Mouse (Mus musculus): ENCODE measurements at regions not wholly inside any gene's neighbourhood (a gene's known extent, or its start where the extent isn't known, plus 50 kb on each side); places are given as distances from the start of the nearest gene placed in this dataset.
A peak's percentile ranks its signal among the peaks of the same experiment; 100 is the strongest.

DNA sequence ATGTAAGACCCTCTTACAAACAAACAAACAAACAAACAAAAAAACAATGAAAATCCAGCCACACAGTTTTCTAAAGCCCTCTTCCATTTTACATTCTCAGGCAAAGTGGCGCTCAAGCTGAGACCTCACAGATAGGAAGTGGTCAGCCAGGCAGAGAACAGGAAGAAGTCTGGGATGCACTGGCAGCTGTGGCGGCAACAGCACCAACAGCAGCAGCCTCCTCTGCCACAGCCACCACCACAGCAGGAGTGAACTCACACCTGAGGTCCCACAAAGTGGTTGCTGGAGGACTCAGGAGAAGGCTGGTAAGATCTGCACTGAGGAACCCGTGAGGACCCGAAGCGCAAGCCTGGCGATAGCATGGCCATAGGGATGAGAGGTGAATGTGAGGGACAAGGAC lies 156.3 kb downstream of the Grm4 start:
- H3K27ac ChIP-seq (ENCODE audit: low read depth, low read length): no peak overlapping the region
- no peak overlapping the region for H3K4me2 ChIP-seq (ENCODE audit: low read length)
- WGBS: 92% methylated on average over 6 of the region's 6 CpGs
- no peak for ATAC-seq
- no peak overlapping the region for H3K9ac ChIP-seq (ENCODE audit: low read depth, low read length)
- no peaks in the 10 kb centered on the region for H3K9me3 ChIP-seq (ENCODE audit: control insufficient read depth, low read length)
- no peaks in the 10 kb centered on the region for H3K36me3 ChIP-seq (ENCODE audit: control insufficient read depth, insufficient read depth, low read length)
- no peaks in the 10 kb centered on the region for H3K27me3 ChIP-seq (replicated peaks; ENCODE audit: control insufficient read depth, insufficient read depth, low read length)
- H3K4me1 ChIP-seq (ENCODE audit: control insufficient read depth, insufficient read depth, low read depth, low read length): no peaks in the 10 kb centered on the region; the same call in 1 of the 2 replicates
- no peak overlapping the region for H3K4me3 ChIP-seq (ENCODE audit: low read length)

DNA sequence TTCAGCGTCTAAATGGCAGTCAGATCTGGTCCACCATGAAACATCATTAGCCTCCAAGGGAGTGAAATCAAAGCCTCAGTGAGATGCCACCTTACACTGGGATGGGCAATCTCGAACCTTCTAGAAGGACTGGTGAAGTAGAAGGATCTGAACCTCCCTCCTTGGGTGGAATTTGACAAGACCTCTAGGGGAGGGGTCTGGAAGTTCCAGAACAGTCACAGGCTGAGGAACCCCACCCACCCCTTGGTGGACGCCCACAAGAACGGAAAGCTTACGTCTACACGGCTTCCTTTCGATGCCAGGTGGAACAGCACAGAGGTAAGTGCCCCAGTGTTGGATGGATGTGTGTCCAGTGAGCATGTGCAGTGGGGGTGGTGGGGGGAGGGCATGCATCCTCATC lies 156.9 kb downstream of the Grm4 start:
- no peak for ATAC-seq
- WGBS: 87% methylated on average over 7 of the region's 7 CpGs
- Histone ChIP-seq H3K9me3 (ENCODE audit: control insufficient read depth, low read length) (no peaks in the 10 kb centered on the region), H3K9ac (ENCODE audit: low read depth, low read length) (no peak overlapping the region), H3K4me1 (ENCODE audit: control insufficient read depth, insufficient read depth, low read depth, low read length) (no peaks in the 10 kb centered on the region; the same call in 1 of the 2 replicates), H3K36me3 (ENCODE audit: control insufficient read depth, insufficient read depth, low read length) (no peaks in the 10 kb centered on the region), H3K27ac (ENCODE audit: low read depth, low read length) (no peak overlapping the region), H3K4me3 (ENCODE audit: low read length) (no peak overlapping the region), H3K4me2 (ENCODE audit: low read length) (no peak overlapping the region), H3K27me3 (replicated peaks; ENCODE audit: control insufficient read depth, insufficient read depth, low read length) (no peaks in the 10 kb centered on the region)

DNA sequence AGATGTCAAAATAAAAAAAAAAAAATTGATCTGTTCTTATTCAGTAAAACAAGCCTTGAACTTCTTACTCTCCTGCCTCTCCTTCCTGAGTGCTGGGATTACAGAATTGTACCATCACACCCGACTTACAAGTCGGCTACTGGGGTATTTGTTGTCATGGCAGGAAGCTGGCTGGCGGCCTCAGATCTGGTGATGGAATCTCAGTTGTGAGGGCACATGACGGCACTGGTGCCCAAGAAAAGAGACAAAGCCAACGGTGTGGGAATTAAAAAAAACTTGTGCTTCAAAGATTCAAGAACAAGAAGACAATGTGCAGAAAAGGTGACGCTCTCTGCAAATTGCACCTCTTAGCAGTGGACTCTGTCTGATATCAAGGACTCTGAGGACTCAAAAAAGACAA lies 157.3 kb downstream of the Grm4 start:
- no peak overlapping the region for H3K9ac ChIP-seq (ENCODE audit: low read depth, low read length)
- 81% methylated on average over 6 of the region's 6 CpGs for WGBS
- no peaks in the 10 kb centered on the region for H3K36me3 ChIP-seq (ENCODE audit: control insufficient read depth, insufficient read depth, low read length)
- H3K27ac ChIP-seq (ENCODE audit: low read depth, low read length): no peak overlapping the region
- no peak overlapping the region for H3K4me2 ChIP-seq (ENCODE audit: low read length)
- H3K4me3 ChIP-seq (ENCODE audit: low read length): no peak overlapping the region
- H3K4me1 ChIP-seq (ENCODE audit: control insufficient read depth, insufficient read depth, low read depth, low read length): no peaks in the 10 kb centered on the region; the same call in 1 of the 2 replicates
- no peaks in the 10 kb centered on the region for H3K27me3 ChIP-seq (replicated peaks; ENCODE audit: control insufficient read depth, insufficient read depth, low read length)
- no peaks in the 10 kb centered on the region for H3K9me3 ChIP-seq (ENCODE audit: control insufficient read depth, low read length)
- no peak for ATAC-seq

DNA sequence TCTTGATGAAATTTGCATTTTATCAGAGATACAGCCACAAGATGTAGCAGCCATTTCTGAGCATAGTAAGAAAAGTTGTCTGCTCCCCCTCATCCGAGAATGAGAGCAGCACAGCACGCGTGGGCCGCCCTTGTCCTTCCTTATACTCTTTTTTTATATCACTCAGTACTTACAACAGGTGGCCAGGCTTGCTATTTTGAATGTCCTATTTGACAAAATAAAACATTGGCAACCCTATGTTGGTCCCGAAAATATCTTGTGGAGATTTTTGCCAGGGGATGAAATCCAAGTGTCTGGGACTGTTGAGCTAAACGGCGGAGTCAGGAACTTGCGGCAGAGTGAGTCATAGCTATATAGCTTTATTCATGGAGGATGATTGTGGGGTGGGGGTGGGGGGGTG lies 158.0 kb upstream of the Lemd2 start:
- Histone ChIP-seq H3K27ac (ENCODE audit: low read depth, low read length) (no peak overlapping the region), H3K9ac (ENCODE audit: low read depth, low read length) (no peak overlapping the region), H3K36me3 (ENCODE audit: control insufficient read depth, insufficient read depth, low read length) (no peaks in the 10 kb centered on the region), H3K27me3 (replicated peaks; ENCODE audit: control insufficient read depth, insufficient read depth, low read length) (no peaks in the 10 kb centered on the region), H3K4me1 (ENCODE audit: control insufficient read depth, insufficient read depth, low read depth, low read length) (no peaks in the 10 kb centered on the region; the same call in 1 of the 2 replicates), H3K4me3 (ENCODE audit: low read length) (no peak overlapping the region), H3K4me2 (ENCODE audit: low read length) (no peak overlapping the region), H3K9me3 (ENCODE audit: control insufficient read depth, low read length) (no peaks in the 10 kb centered on the region)
- 91% methylated on average over 8 of the region's 8 CpGs for WGBS
- ATAC-seq: no peak

DNA sequence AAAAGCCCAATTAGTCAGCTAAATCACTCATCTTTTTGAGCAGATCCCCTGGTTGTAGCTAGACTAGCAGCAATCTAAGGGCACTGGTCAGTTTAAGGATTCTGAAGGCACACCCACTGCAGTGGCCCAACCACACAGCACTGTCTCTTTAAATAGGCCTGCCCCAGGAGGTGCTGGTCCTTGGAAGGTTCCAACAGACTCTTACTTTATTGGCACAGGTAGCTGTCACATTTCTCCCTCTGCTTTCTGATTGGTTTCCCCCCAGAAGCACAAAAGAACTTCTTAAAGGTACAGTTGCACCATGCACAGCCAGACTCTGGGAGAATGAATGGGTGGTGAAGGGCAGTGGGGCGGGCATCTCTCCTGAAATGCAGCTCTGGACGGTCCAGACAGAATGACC lies 157.1 kb upstream of the Lemd2 start:
- Histone ChIP-seq H3K27me3 (replicated peaks; ENCODE audit: control insufficient read depth, insufficient read depth, low read length) (no peaks in the 10 kb centered on the region), H3K4me2 (ENCODE audit: low read length) (no peak overlapping the region), H3K4me1 (ENCODE audit: control insufficient read depth, insufficient read depth, low read depth, low read length) (no peaks in the 10 kb centered on the region; the same call in 1 of the 2 replicates), H3K36me3 (ENCODE audit: control insufficient read depth, insufficient read depth, low read length) (no peaks in the 10 kb centered on the region), H3K27ac (ENCODE audit: low read depth, low read length) (no peak overlapping the region), H3K4me3 (ENCODE audit: low read length) (no peak overlapping the region), H3K9me3 (ENCODE audit: control insufficient read depth, low read length) (no peaks in the 10 kb centered on the region), H3K9ac (ENCODE audit: low read depth, low read length) (no peak overlapping the region)
- WGBS: 83% methylated on average over 2 of the region's 2 CpGs
- ATAC-seq: peak; percentile 42; the same call in 1 of the 2 replicates

DNA sequence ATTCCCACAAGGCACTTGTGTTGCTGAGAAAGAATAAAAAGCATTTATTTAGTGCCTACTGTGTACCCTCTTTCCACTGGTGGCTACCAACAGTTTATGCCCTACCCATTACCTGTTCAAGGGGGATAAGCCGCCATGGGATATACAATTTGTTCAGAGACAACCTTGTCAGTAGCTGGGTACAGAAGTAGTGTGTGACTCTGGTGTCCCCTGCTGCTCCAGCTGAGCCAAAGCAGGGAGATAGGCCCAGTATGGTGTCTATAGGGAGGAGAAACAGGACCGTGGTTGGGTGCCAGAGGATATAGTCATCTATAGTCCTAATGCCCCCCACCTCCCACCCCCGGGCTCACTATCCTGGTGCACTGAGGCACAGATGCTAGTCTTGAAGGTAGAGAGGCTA lies 152.6 kb upstream of the Lemd2 start:
- no peak overlapping the region for H3K9ac ChIP-seq (ENCODE audit: low read depth, low read length)
- no peaks in the 10 kb centered on the region for H3K27me3 ChIP-seq (replicated peaks; ENCODE audit: control insufficient read depth, insufficient read depth, low read length)
- no peak overlapping the region for H3K27ac ChIP-seq (ENCODE audit: low read depth, low read length)
- WGBS: 81% methylated on average over 3 of the region's 3 CpGs
- H3K36me3 ChIP-seq (ENCODE audit: control insufficient read depth, insufficient read depth, low read length): no peaks in the 10 kb centered on the region
- no peak overlapping the region for H3K4me2 ChIP-seq (ENCODE audit: low read length)
- no peak for ATAC-seq
- H3K9me3 ChIP-seq (ENCODE audit: control insufficient read depth, low read length): no peaks in the 10 kb centered on the region
- H3K4me3 ChIP-seq (ENCODE audit: low read length): no peak overlapping the region
- H3K4me1 ChIP-seq (ENCODE audit: control insufficient read depth, insufficient read depth, low read depth, low read length): no peaks in the 10 kb centered on the region; the same call in 1 of the 2 replicates

DNA sequence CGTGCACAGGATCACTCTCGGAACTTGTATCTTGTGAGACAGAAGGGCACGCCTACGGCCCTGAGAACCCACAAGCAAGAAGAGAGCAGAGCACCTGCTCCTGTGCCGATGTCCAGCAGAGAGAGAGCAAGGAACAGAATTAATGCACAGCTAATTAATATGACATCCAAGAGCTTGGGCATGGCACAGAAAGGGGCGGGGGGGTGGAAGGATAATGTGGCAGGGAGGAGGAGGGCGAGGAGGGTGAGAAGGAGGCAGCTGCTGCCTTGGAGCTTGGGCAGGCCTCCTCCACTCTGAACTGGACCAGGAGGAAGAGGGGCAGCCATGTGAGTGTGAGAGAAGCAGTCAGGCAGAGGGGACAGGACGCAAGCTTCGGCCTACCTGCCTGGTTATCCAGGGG lies 151.4 kb upstream of the Lemd2 start:
- Histone ChIP-seq H3K4me1 (ENCODE audit: control insufficient read depth, insufficient read depth, low read depth, low read length) (no peaks in the 10 kb centered on the region; the same call in 1 of the 2 replicates), H3K36me3 (ENCODE audit: control insufficient read depth, insufficient read depth, low read length) (no peaks in the 10 kb centered on the region), H3K9ac (ENCODE audit: low read depth, low read length) (no peak overlapping the region), H3K4me3 (ENCODE audit: low read length) (no peak overlapping the region), H3K9me3 (ENCODE audit: control insufficient read depth, low read length) (no peaks in the 10 kb centered on the region), H3K4me2 (ENCODE audit: low read length) (no peak overlapping the region), H3K27me3 (replicated peaks; ENCODE audit: control insufficient read depth, insufficient read depth, low read length) (no peaks in the 10 kb centered on the region), H3K27ac (ENCODE audit: low read depth, low read length) (no peak overlapping the region)
- 66% methylated on average over 9 of the region's 9 CpGs for WGBS
- peak; percentile 40; the same call in 1 of the 2 replicates for ATAC-seq

DNA sequence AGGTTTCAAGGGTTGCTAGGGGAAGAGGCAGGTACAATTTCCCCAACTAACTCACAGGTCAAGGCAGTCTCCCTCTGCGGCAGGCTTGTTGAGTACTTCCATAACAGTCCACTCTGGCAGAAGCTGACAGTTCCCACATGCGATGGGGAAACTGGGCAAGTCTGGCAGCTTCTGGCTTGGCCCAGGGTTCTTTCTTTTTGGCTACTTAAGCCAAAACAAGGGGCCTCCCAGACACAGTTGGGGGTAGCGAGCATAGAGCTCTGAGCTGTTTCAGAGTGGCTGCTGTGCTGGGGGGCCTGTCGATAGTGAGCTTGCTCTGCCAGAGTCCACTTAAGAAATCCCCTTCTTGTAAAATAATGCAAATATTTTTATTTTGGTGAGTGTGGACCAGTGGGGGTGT lies 150.8 kb upstream of the Lemd2 start:
- Histone ChIP-seq H3K36me3 (ENCODE audit: control insufficient read depth, insufficient read depth, low read length) (no peaks in the 10 kb centered on the region), H3K9ac (ENCODE audit: low read depth, low read length) (no peak overlapping the region), H3K4me2 (ENCODE audit: low read length) (no peak overlapping the region), H3K9me3 (ENCODE audit: control insufficient read depth, low read length) (no peaks in the 10 kb centered on the region), H3K27me3 (replicated peaks; ENCODE audit: control insufficient read depth, insufficient read depth, low read length) (no peaks in the 10 kb centered on the region), H3K4me3 (ENCODE audit: low read length) (no peak overlapping the region), H3K4me1 (ENCODE audit: control insufficient read depth, insufficient read depth, low read depth, low read length) (no peaks in the 10 kb centered on the region), H3K27ac (ENCODE audit: low read depth, low read length) (no peak overlapping the region)
- ATAC-seq: no peak
- WGBS: 86% methylated on average over 4 of the region's 4 CpGs

DNA sequence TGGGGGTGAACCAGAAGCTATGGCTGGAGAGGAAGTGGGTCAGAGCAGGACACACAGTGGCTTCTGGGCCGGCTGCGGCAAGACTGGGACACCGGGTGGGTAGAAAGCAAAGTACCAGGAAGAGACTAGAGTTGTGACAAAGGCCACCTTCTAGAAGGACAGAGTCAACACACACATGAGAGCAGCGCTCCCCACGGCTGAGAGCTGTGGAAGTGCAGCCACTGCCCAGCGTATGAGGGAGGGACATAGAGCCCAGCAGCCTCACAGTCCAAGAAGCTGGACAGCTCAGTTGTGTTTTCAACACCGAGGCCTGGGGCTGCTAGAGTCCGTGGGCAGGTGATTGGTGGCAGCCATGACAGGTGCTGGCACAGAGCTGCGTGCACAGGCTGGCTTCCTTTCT lies 145.6 kb upstream of the Lemd2 start:
- no peaks in the 10 kb centered on the region for H3K9me3 ChIP-seq (ENCODE audit: control insufficient read depth, low read length)
- no peak overlapping the region for H3K9ac ChIP-seq (ENCODE audit: low read depth, low read length)
- H3K4me3 ChIP-seq (ENCODE audit: low read length): no peak overlapping the region
- H3K4me2 ChIP-seq (ENCODE audit: low read length): no peak overlapping the region
- H3K4me1 ChIP-seq (ENCODE audit: control insufficient read depth, insufficient read depth, low read depth, low read length): no peaks in the 10 kb centered on the region
- WGBS: 90% methylated on average over 9 of the region's 9 CpGs
- H3K27me3 ChIP-seq (replicated peaks; ENCODE audit: control insufficient read depth, insufficient read depth, low read length): peaks cover 3% of the 10 kb centered on the region; the same call in 1 of the 2 replicates
- no peaks in the 10 kb centered on the region for H3K36me3 ChIP-seq (ENCODE audit: control insufficient read depth, insufficient read depth, low read length)
- H3K27ac ChIP-seq (ENCODE audit: low read depth, low read length): no peak overlapping the region
- ATAC-seq: no peak

DNA sequence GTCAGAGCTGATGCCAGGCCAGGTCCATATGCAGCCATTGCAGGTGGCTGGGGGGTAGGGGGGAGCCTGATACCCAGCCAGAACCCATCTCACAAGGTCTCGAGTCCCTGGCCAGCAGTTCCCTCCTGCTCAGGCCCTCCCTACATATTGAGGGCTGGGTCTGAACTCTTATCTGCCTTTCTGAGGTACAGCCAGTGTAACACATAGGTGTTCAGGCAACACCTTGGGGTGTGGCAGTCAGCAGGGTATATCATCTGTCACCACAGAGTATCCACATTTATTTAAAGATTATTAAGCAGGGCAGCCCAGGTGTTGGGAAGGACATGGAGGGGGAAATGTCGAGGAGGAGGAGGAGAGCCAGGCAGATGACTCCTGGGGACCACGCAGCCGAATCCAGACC lies 145.2 kb upstream of the Lemd2 start:
- Histone ChIP-seq H3K9me3 (ENCODE audit: control insufficient read depth, low read length) (no peaks in the 10 kb centered on the region), H3K27me3 (replicated peaks; ENCODE audit: control insufficient read depth, insufficient read depth, low read length) (peaks cover 3% of the 10 kb centered on the region; the same call in 1 of the 2 replicates), H3K4me3 (ENCODE audit: low read length) (no peak overlapping the region), H3K4me1 (ENCODE audit: control insufficient read depth, insufficient read depth, low read depth, low read length) (no peaks in the 10 kb centered on the region), H3K4me2 (ENCODE audit: low read length) (no peak overlapping the region), H3K9ac (ENCODE audit: low read depth, low read length) (no peak overlapping the region), H3K27ac (ENCODE audit: low read depth, low read length) (no peak overlapping the region), H3K36me3 (ENCODE audit: control insufficient read depth, insufficient read depth, low read length) (no peaks in the 10 kb centered on the region)
- ATAC-seq: no peak
- WGBS: 90% methylated on average over 4 of the region's 4 CpGs

Measured in hindbrain, embryonic 16.5 days (tissue).